Mouse (Mus musculus) ES-Bruce4 (cell line): Measurements from ENCODE around the gene Itsn1.

ENCODE experiments used
- CTCF ChIP-seq: IDR thresholded peaks from one replicate; pipeline ENCODE4 v1.8.1; 2011; ENCODE audit warnings: low read depth, low read length
- POLR2A ChIP-seq: IDR thresholded peaks from one replicate; pipeline ENCODE4 v1.8.1; 2011; ENCODE audit warnings: low read length; ENCODE audit not compliant: insufficient read depth

- TF ChIP-seq CTCF (no peak), POLR2A (no peak)
Observed at GRCm38 (mm10) chr16:91860471-91861125, 131.5 kb downstream of the Itsn1 start.
